8 mouse cellular contexts compared by ENCODE assay signal in genomic region chr4:137931009-137931757, GRCm38 (mm10).
DNase-seq lines count a peak whose midpoint lies in the region; ATAC-seq lines count a peak whose summit lies in the region.

No protein-coding gene starts in this region.

- H3K27me3 ChIP-seq in forebrain, embryonic 11.5 days (ENCODE audit: control insufficient read depth, insufficient read depth, low read length) = peaks cover 25% of the 10 kb centered on the region

- peak overlapping the region; percentile 31; the same call in 1 of the 2 replicates for H3K4me2 ChIP-seq in forebrain, embryonic 11.5 days (ENCODE audit: low read depth, low read length, severe bottlenecking)

- H3K9ac ChIP-seq in forebrain, embryonic 11.5 days (ENCODE audit: low read length) = peak overlapping the region; percentile 52

- WGBS in forebrain, embryonic 11.5 days = 23% methylated on average over 18 of the region's 18 CpGs

- peak; percentile 77 for ATAC-seq in forebrain, embryonic 11.5 days (replicated peaks; ENCODE audit: low FRiP score)

- H3K4me3 ChIP-seq in forebrain, embryonic 11.5 days (ENCODE audit: low read depth, low read length) = no peak overlapping the region

- no peaks in the 10 kb centered on the region; the same call in 1 of the 2 replicates for H3K9me3 ChIP-seq in forebrain, embryonic 11.5 days (ENCODE audit: control insufficient read depth, low read length)

- intact Hi-C loops in heart, postnatal 14 days (cut with DNase I) = no loop called here

- H3K36me3 ChIP-seq in forebrain, embryonic 11.5 days (ENCODE audit: control insufficient read depth, insufficient read depth, low read length) = no peaks in the 10 kb centered on the region; the same call in 1 of the 2 replicates

- H3K4me1 ChIP-seq in forebrain, embryonic 11.5 days (replicated peaks; ENCODE audit: control insufficient read depth, insufficient read depth, low read length) = peaks cover 20% of the 10 kb centered on the region

- peak overlapping the region; percentile 76 for H3K27ac ChIP-seq in forebrain, embryonic 11.5 days (ENCODE audit: low read depth, low read length)

- peak; percentile 66 for DNase-seq in spleen, adult 12 weeks (ENCODE audit: low spot score)
- no peak for DNase-seq in spleen, adult 18-20 months
- peak; percentile 89 for DNase-seq in forebrain, embryonic 11.5 days (ENCODE audit: low spot score)
- DNase-seq in heart, postnatal 14 days = peak; percentile 75 to 79
- peak; percentile 84 to 91 for DNase-seq in kidney, postnatal 4 days
- peak; percentile 88 to 95 for DNase-seq in lung, postnatal 4 days
- DNase-seq in spleen, postnatal 14 days (ENCODE audit: low spot score in 2 of 2) = peak; percentile 26 to 39
- DNase-seq in right cerebral cortex, postnatal 25 days = no peak

Comparison
In these comparisons a context has a peak if more than half of its experiments do, and no peak if none do; other contexts are left out.
1. DNase-seq: peak in spleen, adult 12 weeks (single experiment), forebrain, embryonic 11.5 days (single experiment), heart, postnatal 14 days (2 of 2), kidney, postnatal 4 days (2 of 2), lung, postnatal 4 days (2 of 2) and spleen, postnatal 14 days (2 of 2); none in spleen, adult 18-20 months (0 of 2) and right cerebral cortex, postnatal 25 days (single experiment).